Mouse (Mus musculus) bone marrow macrophage, adult 2 months (primary cell): ENCODE results near the gene Erc2. TPM values are rescaled to one million over a fixed set of nuclear protein-coding genes. Genes with fewer than 3 reads are reported as not detected.

Experiments used
- H3K27ac ChIP-seq: 2 replicates; pipeline ENCODE4 v1.5.1; 2012; ENCODE audit warnings: low read depth, low read length; ENCODE audit not compliant: insufficient read depth
- H3K4me1 ChIP-seq: 2 replicates; pipeline ENCODE4 v1.6.1; 2012; ENCODE audit warnings: low read length; ENCODE audit not compliant: control insufficient read depth, insufficient read depth
- H3K4me3 ChIP-seq: 2 replicates; pipeline ENCODE4 v1.5.1; 2012; ENCODE audit warnings: mild to moderate bottlenecking, low read length, moderate library complexity; ENCODE audit not compliant: insufficient read depth
- CTCF ChIP-seq: IDR thresholded peaks from 2 replicates; pipeline ENCODE4 v1.5.1; 2012; ENCODE audit warnings: low read depth, mild to moderate bottlenecking, low read length, moderate library complexity
- POLR2A ChIP-seq: IDR thresholded peaks from 2 replicates; pipeline ENCODE4 v1.6.1; 2012; ENCODE audit warnings: mild to moderate bottlenecking, low read depth, low read length, borderline replicate concordance
- polyA plus RNA-seq: library from polyadenylated mRNA; stranded (reverse); fragments of >200 nt; gene quantifications from 2 replicates; pipeline ENCODE4 v1.2.4, GENCODE M21; 2012; ENCODE audit not compliant: missing spikeins, insufficient read depth, insufficient read length

The Erc2 gene
- polyA plus RNA-seq, 1 experiment = not detected

DNA sequence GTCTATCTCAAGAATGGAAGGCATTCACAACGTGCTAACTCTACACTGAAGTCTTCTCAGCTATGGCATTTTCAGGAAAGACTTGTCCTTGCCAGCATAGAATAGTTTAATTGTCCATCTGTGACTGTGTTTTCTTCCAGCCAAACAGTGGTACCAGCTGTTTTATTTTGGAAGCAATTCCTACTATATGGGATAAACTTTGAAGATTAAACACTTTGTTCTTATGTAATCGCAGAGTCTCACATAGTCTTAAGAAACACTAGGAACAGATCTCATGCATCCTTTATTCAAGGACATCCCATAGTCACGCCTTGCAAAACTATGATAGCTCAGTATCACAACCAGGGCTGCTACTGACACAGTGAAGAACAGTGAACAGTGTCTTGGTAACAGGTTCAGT is 506.8 kb downstream of the Erc2 start:
- Histone ChIP-seq H3K27ac (no peak overlapping the region), H3K4me1 (no peaks in the 10 kb centered on the region), H3K4me3 (no peak overlapping the region)
- TF ChIP-seq CTCF = no peak
- no peak for TF ChIP-seq POLR2A

GRCm38 (mm10) chr14:28143998-28144397 is 521.8 kb downstream of the Erc2 start:
- H3K4me1 ChIP-seq = no peaks in the 10 kb centered on the region
- H3K4me3 ChIP-seq = no peak overlapping the region
- H3K27ac ChIP-seq = no peak overlapping the region
- TF ChIP-seq POLR2A (no peak), CTCF (no peak)

- Histone ChIP-seq H3K4me3 (no peak overlapping the region), H3K4me1 (no peaks in the 10 kb centered on the region), H3K27ac (no peak overlapping the region)
- TF ChIP-seq POLR2A (no peak), CTCF (no peak)
Measured at GRCm38 (mm10) chr14:28147201-28147600, 525.0 kb downstream of the Erc2 start.

DNA sequence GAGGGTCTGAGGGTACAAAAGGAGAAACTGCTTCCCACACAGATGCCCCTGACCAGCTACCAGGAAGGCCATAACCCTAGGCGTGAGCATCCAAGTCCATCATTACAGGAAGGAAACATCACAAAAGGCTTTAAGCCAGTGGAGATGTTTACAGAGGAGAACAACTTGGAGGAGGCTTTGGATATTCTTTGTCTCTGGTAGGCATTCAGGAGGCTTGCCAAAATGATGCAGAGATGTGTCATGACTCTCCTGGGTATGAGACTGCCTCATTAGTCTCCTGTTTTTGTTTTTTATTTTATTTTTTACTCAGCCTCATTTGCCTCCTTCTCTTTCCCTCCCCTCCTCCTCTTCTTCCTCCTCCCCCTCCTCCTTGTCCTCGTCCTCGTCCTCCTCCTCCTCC is 528.7 kb downstream of the Erc2 start:
- no peak for TF ChIP-seq POLR2A
- no peak for TF ChIP-seq CTCF
- Histone ChIP-seq H3K4me1 (no peaks in the 10 kb centered on the region), H3K4me3 (no peak overlapping the region)

DNA sequence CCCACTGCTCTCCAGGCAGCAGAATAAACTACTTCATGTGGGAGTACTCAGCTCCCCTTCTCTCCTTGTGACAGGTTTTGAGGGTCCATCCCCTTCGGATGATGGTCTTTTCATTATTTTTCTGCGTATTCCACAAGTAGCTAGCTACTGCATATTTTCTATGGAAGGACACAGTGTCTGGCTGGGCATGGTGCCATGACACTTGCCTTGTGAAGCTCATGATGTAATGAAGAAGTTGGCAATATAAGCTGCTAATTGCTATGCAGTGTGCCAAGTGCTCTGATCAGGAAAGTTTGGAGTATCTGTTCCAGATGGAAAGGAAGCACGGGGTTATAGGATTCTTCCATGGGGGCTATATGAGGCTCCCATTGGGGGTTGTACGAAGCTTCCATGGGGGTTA is 533.5 kb downstream of the Erc2 start:
- Histone ChIP-seq H3K4me1 (no peaks in the 10 kb centered on the region), H3K27ac (no peak overlapping the region), H3K4me3 (no peak overlapping the region)
- no peak for TF ChIP-seq POLR2A
- TF ChIP-seq CTCF = no peak

More for the DNA sequence above, 528.7 kb downstream of the Erc2 start:
- no peak overlapping the region for H3K27ac ChIP-seq

DNA sequence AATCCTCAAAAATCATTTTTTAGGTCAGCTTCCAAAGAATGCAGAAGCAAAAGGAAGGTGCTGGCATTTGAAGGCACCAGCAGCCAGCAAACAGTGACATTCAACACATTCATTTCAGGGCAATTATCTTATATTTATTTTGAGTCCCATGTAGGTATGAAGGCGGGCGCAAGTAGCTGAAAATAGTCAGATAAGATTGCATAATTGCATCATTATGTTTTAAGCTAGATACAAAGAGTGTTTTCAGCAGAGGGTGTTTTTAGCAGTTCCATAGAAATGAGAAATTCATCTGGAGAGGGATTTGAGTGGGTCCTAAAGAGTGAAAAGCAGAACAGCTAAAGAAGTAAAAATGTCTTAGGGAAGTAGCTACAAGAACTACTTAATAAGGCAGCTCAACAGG is 538.6 kb downstream of the Erc2 start:
- no peak overlapping the region for H3K27ac ChIP-seq
- H3K4me1 ChIP-seq = no peaks in the 10 kb centered on the region
- H3K4me3 ChIP-seq = no peak overlapping the region
- no peak for TF ChIP-seq CTCF
- no peak for TF ChIP-seq POLR2A

- Histone ChIP-seq H3K27ac (no peak overlapping the region), H3K4me1 (no peaks in the 10 kb centered on the region), H3K4me3 (no peak overlapping the region)
- TF ChIP-seq CTCF (no peak), POLR2A (no peak)
Measured at GRCm38 (mm10) chr14:28164642-28165408, 542.6 kb downstream of the Erc2 start.

- H3K4me1 ChIP-seq = no peaks in the 10 kb centered on the region
- no peak overlapping the region for H3K4me3 ChIP-seq
- TF ChIP-seq POLR2A = no peak
- no peak for TF ChIP-seq CTCF
- H3K27ac ChIP-seq = no peak overlapping the region
Measured at GRCm38 (mm10) chr14:28165621-28166211, 543.5 kb downstream of the Erc2 start.

- no peak overlapping the region for H3K27ac ChIP-seq
- H3K4me1 ChIP-seq = no peaks in the 10 kb centered on the region
- H3K4me3 ChIP-seq = no peak overlapping the region
- TF ChIP-seq POLR2A (no peak), CTCF (no peak)
Measured at GRCm38 (mm10) chr14:28170711-28171110, 548.5 kb downstream of the Erc2 start.

- Histone ChIP-seq H3K27ac (no peak overlapping the region), H3K4me3 (no peak overlapping the region), H3K4me1 (no peaks in the 10 kb centered on the region)
- no peak for TF ChIP-seq POLR2A
Measured at GRCm38 (mm10) chr14:28171364-28171763, 549.1 kb downstream of the Erc2 start.

GRCm38 (mm10) chr14:28173736-28174135 is 551.5 kb downstream of the Erc2 start:
- Histone ChIP-seq H3K27ac (no peak overlapping the region), H3K4me3 (no peak overlapping the region), H3K4me1 (no peaks in the 10 kb centered on the region)
- no peak for TF ChIP-seq POLR2A
- TF ChIP-seq CTCF = no peak
